Mouse (Mus musculus): ENCODE results near the gene Pdcd2l. TPM values are rescaled to one million over a fixed set of nuclear protein-coding genes. Genes with fewer than 3 reads are reported as not detected.

Gene Pdcd2l
- polyA plus RNA-seq, 1 experiment = 32.1 TPM

DNA sequence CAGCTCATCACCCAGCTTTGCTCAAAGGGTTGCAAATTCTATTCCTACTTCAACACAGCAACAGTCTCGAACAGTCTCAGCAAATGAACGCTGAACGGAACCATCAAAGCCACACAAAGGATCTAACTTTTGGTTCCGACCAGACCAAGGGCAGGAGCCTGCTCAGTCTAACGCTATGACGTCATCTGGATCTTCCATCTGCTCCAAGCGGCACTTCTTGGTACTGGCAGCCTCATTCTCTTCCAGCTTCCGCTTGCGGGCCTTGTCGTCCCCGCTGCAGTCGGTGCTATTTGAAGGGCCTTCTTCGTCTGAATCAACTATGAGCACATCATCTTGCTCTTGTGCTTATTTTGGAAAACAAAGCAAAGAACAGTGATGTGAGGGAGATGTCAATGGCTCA lies 55.3 kb downstream of the Pdcd2l start:
- H3K36me3 ChIP-seq (ENCODE audit: control insufficient read depth, insufficient read depth, low read length) = peaks cover 6% of the 10 kb centered on the region
- TF ChIP-seq CTCF (IDR thresholded peaks at IDR 0.05; ENCODE audit: control insufficient read depth, insufficient read depth, insufficient replicate concordance, low read depth, low read length) (no peak), POLR2A (IDR thresholded peaks at IDR 0.05; ENCODE audit: control insufficient read depth, low read depth, low read length) (no peak)

DNA sequence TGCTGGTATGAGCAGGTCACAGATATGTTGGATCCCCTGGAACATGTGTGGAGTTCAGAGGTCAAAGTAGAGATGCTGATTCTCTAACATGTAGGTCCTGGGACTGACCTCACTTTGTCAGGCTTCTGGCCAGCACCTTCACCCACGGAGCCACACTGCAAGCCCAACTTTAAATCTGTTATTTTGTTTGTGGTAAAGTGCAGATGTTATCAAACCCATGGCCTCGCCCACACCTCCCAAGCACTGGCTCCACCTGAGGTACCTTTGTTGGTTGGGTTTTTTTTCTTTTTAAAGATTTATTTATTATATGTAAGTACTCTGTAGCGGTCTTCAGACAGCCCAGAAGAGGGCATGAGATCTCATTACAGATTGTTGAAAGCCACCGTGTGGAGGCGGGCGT lies 57.0 kb downstream of the Pdcd2l start:
- no peaks in the 10 kb centered on the region for H3K27me3 ChIP-seq (ENCODE audit: control insufficient read depth, insufficient read depth, low read length)
- no peak for TF ChIP-seq CTCF (IDR thresholded peaks at IDR 0.05; ENCODE audit: control insufficient read depth, insufficient read depth, insufficient replicate concordance, low read depth, low read length)
- TF ChIP-seq POLR2A (IDR thresholded peaks at IDR 0.05; ENCODE audit: control insufficient read depth, low read depth, low read length) = no peak
- no peaks in the 10 kb centered on the region for H3K4me1 ChIP-seq (ENCODE audit: control insufficient read depth, insufficient read depth, low read length)
- H3K36me3 ChIP-seq (ENCODE audit: control insufficient read depth, insufficient read depth, low read length) = peaks cover 3% of the 10 kb centered on the region; the same call in 1 of the 2 replicates
- H3K27ac ChIP-seq (ENCODE audit: control insufficient read depth, insufficient read depth, low read depth, low read length) = no peak overlapping the region
- H3K4me3 ChIP-seq (ENCODE audit: control insufficient read depth, low read depth, low read length) = no peak overlapping the region

More for the DNA sequence above, 55.3 kb downstream of the Pdcd2l start:
- Histone ChIP-seq H3K4me1 (ENCODE audit: control insufficient read depth, insufficient read depth, low read length) (no peaks in the 10 kb centered on the region), H3K27me3 (ENCODE audit: control insufficient read depth, insufficient read depth, low read length) (no peaks in the 10 kb centered on the region), H3K4me3 (ENCODE audit: control insufficient read depth, low read depth, low read length) (no peak overlapping the region), H3K27ac (ENCODE audit: control insufficient read depth, insufficient read depth, low read depth, low read length) (no peak overlapping the region)

Other genes with a start within 250 kb of the Pdcd2l start
- gene Scgb2b27, start 182.7 kb downstream of the Pdcd2l start, polyA plus RNA-seq (2012; rRNA removed) = not detected in 2 replicates
- not detected in 2 replicates for gene Scgb1b27, start 175.2 kb downstream of the Pdcd2l start, polyA plus RNA-seq (2012; rRNA removed)
- gene Scgb1b30, start 101.2 kb downstream of the Pdcd2l start, polyA plus RNA-seq (2012; rRNA removed) = not detected in 2 replicates
- gene Wtip, start 63.4 kb downstream of the Pdcd2l start, polyA plus RNA-seq (2012; rRNA removed) = 10.6 and 12.1 TPM in 2 replicates
- 56.6 and 57.1 TPM in 2 replicates for gene Uba2, start 27.1 kb downstream of the Pdcd2l start, polyA plus RNA-seq (2012; rRNA removed)
- 456 and 474 TPM in 2 replicates for gene Gpi1, start 33.7 kb upstream of the Pdcd2l start, polyA plus RNA-seq (2012; rRNA removed)
- gene Gm6096, start 54.4 kb upstream of the Pdcd2l start, polyA plus RNA-seq (2012; rRNA removed) = not detected in 2 replicates
- 16.3 and 17.6 TPM in 2 replicates for gene 4931406P16Rik, start 116.9 kb upstream of the Pdcd2l start, polyA plus RNA-seq (2012; rRNA removed)
- gene Lsm14a, start 196.7 kb upstream of the Pdcd2l start, polyA plus RNA-seq (2012; rRNA removed) = 34.0 and 36.7 TPM in 2 replicates